Mouse (Mus musculus) kidney, embryonic 16.5 days (tissue): ENCODE measurements around the gene Unc5c. TPM values are rescaled to one million over a fixed set of nuclear protein-coding genes. Genes with fewer than 3 reads are reported as not detected.

Experiments
- ATAC-seq: fragments of 200-750 bp; cut with Nextera tagmentation; 2 replicates; pipeline ENCODE4 v1.8.0; 2017; ENCODE audit warnings: moderate TSS enrichment; ENCODE audit not compliant: low FRiP score, low TSS enrichment
- H3K27ac ChIP-seq: fragments of 300-500 bp; sonication (generic); 2 replicates; pipeline ENCODE4 v1.5.1; 2014; ENCODE audit warnings: low read length
- H3K27me3 ChIP-seq: fragments of 300-500 bp; sonication (generic); 2 replicates; pipeline ENCODE4 v1.6.1; 2014; ENCODE audit warnings: low read length, control low read depth, mixed read lengths; ENCODE audit not compliant: insufficient read depth
- H3K36me3 ChIP-seq: fragments of 300-500 bp; sonication (generic); 2 replicates; pipeline ENCODE4 v1.6.1; 2014; ENCODE audit warnings: low read length, control low read depth, mixed read lengths; ENCODE audit not compliant: insufficient read depth
- H3K4me1 ChIP-seq: fragments of 300-500 bp; sonication (generic); 2 replicates; pipeline ENCODE4 v1.6.1; 2014; ENCODE audit warnings: low read length, control low read depth, mixed read lengths; ENCODE audit not compliant: insufficient read depth
- H3K4me2 ChIP-seq: fragments of 300-500 bp; sonication (generic); replicated peaks from 2 replicates; pipeline ENCODE4 v1.6.1; 2014; ENCODE audit warnings: low read depth, low read length
- H3K4me3 ChIP-seq: fragments of 300-500 bp; sonication (generic); 2 replicates; pipeline ENCODE4 v1.5.1; 2014; ENCODE audit warnings: mild to moderate bottlenecking, low read length
- H3K9ac ChIP-seq: fragments of 300-500 bp; sonication (generic); replicated peaks from 2 replicates; pipeline ENCODE4 v1.6.1; 2014; ENCODE audit warnings: low read length
- H3K9me3 ChIP-seq: fragments of 300-500 bp; sonication (generic); 2 replicates; pipeline ENCODE4 v1.6.1; 2016; ENCODE audit warnings: low read length, control low read depth
- WGBS: fragments of 180-500 bp; shearing (Covaris S2); extraction: QIAGEN DNeasy Blood & Tissue Kit; methylation state at CpG from one replicate; pipeline ENCODE4 v1.1.7; 2014; 5-methylcytosine and 5-hydroxymethylcytosine counted together
- polyA plus RNA-seq: library from polyadenylated mRNA; unstranded; fragments of >200 nt; fragmentation: Nextera tagmentation; extraction: Ambion mirVana; gene quantifications from 2 replicates; pipeline ENCODE4 v1.2.1, GENCODE M21; 2015

The Unc5c gene
- polyA plus RNA-seq = 20.8 and 26.2 TPM in 2 replicates

DNA sequence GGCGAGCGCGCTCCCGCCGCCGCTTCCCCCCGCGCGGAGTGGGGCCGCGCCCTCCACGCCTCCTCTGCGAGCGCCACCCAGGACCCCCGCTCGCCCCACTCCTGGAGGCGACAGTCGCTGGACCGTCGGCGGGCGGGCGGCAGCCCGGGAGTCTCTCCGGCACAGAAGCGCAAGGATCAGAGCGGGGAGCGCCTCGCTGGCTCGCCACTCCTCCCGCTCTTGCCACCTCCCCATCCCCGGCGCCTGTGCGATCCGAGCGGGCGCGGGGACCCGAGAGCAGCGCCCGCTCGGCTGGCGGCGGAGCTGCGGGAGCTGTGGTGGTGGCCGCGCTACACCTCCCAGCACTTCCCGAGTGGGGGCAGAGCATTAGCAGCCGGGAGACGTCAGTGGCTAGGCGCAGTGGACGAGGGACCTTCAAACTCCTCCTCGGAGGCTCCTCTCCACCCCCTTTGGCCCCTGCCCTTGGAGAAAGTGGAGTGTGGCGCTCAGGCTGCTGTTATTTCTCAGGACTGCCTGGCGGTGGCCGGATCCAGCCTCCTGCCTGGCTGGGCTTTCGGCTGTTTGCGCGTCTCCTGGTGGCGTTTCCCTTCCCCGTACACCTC lies at the start of gene Unc5c:
Unc5c (plus strand) TSS at position 113 of the 602 bp plus-strand sequence.
- peak; percentile 95 for ATAC-seq
- no peaks in the 10 kb centered on the region for H3K9me3 ChIP-seq
- H3K9ac ChIP-seq = peak within 1 kb of the TSS; percentile 83
- H3K27me3 ChIP-seq = no peaks in the 10 kb centered on the region
- H3K4me1 ChIP-seq = peaks cover 23% of the 10 kb centered on the region; the same call in 1 of the 2 replicates
- WGBS = under 1% methylated on average over 57 of the region's 61 CpGs
- H3K4me2 ChIP-seq = peak within 1 kb of the TSS; percentile 82
- H3K36me3 ChIP-seq = no peaks in the 10 kb centered on the region
- H3K4me3 ChIP-seq = peak within 1 kb of the TSS; percentile 69
- peak within 1 kb of the TSS; percentile 95 for H3K27ac ChIP-seq

DNA sequence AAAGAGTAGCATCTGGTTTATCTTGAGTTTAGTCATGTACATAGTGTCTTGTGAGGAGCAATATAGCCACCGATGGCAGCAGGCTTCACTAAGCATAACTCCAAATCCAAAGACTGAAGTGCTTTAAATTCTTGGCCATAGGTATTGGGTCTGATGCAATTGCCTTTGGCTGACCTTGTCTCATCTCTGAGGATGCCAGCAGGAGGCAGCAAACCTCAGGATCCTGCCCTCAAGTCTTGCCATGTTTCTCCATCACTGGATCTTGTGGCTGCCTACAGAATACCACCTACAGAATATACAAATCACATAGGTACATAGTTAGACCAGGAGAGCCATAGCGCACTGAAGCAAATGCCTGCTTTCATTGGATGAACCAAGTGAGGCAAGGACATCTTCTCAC lies 7.5 kb upstream of the Unc5c start:
- Histone ChIP-seq H3K4me2 (no peak overlapping the region), H3K4me3 (no peak overlapping the region), H3K27me3 (no peaks in the 10 kb centered on the region), H3K27ac (no peak overlapping the region), H3K9me3 (no peaks in the 10 kb centered on the region), H3K4me1 (no peaks in the 10 kb centered on the region), H3K9ac (no peak overlapping the region), H3K36me3 (no peaks in the 10 kb centered on the region)
- ATAC-seq = no peak
- WGBS = 87% methylated on average over 2 of the region's 2 CpGs

DNA sequence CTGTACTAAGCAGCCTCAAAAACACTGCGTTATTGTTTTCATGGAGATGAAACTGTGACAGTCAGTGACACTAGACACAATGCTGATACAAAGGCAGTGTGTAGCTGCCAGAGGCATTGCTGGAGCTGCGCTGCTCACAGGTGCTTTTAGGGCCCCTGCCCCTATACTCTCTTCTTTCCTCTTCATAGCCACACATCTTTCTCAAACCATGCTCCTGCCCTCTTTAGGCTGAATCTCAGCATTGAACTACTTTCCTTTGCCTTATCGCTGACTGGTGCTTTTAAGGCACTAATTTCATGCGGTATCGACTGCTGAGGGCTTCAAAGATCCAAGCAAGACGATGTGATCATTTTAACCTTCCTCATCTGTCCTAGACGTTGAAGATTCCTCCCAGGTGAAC lies 2.5 kb upstream of the Unc5c start:
- Histone ChIP-seq H3K36me3 (no peaks in the 10 kb centered on the region), H3K27ac (no peak overlapping the region), H3K4me1 (peaks cover 8% of the 10 kb centered on the region; the same call in 1 of the 2 replicates), H3K4me2 (no peak overlapping the region), H3K9me3 (no peaks in the 10 kb centered on the region), H3K4me3 (no peak overlapping the region), H3K9ac (no peak overlapping the region), H3K27me3 (no peaks in the 10 kb centered on the region)
- 76% methylated on average over 7 of the region's 7 CpGs for WGBS
- ATAC-seq = no peak

DNA sequence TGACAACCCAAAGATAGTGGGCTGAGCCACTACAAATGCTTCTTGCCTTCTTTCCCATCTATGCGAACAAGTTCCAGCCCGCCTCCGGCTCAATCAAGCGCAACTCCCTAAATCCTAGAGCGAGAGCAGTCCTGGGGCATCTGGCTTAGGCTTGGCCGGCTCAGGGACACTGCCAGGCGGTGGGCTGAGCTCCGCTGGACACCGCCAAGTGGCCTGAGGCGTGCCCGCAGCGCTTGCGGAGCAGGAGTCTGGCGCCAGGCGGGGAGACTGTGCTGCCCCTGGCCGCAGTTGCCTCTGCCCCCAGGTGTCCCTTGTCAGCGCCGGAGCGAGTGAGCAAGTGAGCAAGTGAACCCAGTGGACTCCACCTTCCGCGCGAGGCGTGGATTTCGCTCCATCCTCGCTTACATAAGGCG lies 319 bp upstream of the Unc5c start:
- Histone ChIP-seq H3K36me3 (no peaks in the 10 kb centered on the region), H3K9ac (peak overlapping the region; percentile 83), H3K27ac (peak overlapping the region; percentile 95), H3K9me3 (no peaks in the 10 kb centered on the region), H3K4me3 (peak overlapping the region; percentile 69), H3K27me3 (no peaks in the 10 kb centered on the region), H3K4me2 (peak overlapping the region; percentile 82), H3K4me1 (peaks cover 21% of the 10 kb centered on the region; the same call in 1 of the 2 replicates)
- under 1% methylated on average over 26 of the region's 26 CpGs for WGBS
- peak; percentile 89 for ATAC-seq

DNA sequence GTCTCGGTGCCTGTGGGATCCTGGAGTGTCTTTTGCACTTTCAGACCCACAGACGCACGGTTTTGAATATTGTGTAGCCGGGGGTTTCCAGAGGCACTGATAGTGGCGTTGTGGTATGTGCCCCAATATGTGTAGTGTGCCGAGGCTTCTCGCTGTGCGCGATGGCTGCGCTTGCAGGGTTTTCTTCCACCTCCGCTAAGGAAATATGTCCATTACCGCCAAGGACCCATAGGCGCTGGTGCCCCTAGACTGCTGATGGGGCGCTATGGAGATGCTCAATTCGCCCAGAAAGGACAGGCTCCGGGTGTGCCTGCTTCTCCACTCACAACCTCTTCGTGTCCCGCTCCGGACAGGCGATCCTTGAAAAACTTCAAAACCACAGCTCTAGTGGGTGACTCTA lies 1.0 kb downstream of the Unc5c start:
- no peaks in the 10 kb centered on the region for H3K36me3 ChIP-seq
- H3K27me3 ChIP-seq = no peaks in the 10 kb centered on the region
- peak overlapping the region; percentile 82 for H3K4me2 ChIP-seq
- no peak for ATAC-seq
- H3K4me3 ChIP-seq = peak overlapping the region; percentile 69
- H3K9me3 ChIP-seq = no peaks in the 10 kb centered on the region
- under 1% methylated on average over 20 of the region's 20 CpGs for WGBS
- peak overlapping the region; percentile 83 for H3K9ac ChIP-seq
- peaks cover 23% of the 10 kb centered on the region; the same call in 1 of the 2 replicates for H3K4me1 ChIP-seq
- H3K27ac ChIP-seq = peak overlapping the region; percentile 95

DNA sequence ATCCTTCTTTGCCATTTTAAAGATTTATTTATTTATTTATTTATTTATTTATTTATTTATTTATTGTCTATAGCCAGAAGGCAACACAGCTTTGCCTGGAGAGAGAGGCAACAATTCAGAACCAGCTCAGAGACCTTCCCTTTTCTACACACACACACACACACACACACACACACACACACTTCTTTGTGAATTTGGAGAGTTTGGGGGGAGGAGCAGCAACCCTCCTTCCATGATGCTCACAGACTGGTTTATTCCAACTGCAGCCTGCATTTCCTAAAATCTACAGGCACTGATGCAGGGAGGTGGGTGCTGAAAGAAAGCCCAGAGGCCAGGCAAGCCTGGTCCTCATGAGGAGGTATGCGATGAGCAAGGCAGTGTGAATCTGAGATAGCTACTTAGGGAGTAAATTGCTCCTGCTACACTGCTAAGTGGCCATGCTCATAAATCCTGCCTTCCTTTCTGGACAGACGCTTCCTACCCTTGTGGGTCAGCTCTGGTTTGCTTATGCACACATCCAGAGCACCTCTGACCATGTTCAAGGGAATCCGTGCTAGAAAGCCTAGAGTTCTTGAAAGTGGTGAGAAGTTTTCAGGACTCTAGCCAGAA lies 1.8 kb downstream of the Unc5c start:
- H3K9me3 ChIP-seq = no peaks in the 10 kb centered on the region
- no peaks in the 10 kb centered on the region for H3K27me3 ChIP-seq
- peak overlapping the region; percentile 83 for H3K9ac ChIP-seq
- H3K4me2 ChIP-seq = peak overlapping the region; percentile 82
- peak overlapping the region; percentile 95 for H3K27ac ChIP-seq
- H3K36me3 ChIP-seq = no peaks in the 10 kb centered on the region
- peaks cover 23% of the 10 kb centered on the region; the same call in 1 of the 2 replicates for H3K4me1 ChIP-seq
- H3K4me3 ChIP-seq = peak overlapping the region; percentile 69
- no peak for ATAC-seq
- under 1% methylated on average over 3 of the region's 3 CpGs for WGBS

DNA sequence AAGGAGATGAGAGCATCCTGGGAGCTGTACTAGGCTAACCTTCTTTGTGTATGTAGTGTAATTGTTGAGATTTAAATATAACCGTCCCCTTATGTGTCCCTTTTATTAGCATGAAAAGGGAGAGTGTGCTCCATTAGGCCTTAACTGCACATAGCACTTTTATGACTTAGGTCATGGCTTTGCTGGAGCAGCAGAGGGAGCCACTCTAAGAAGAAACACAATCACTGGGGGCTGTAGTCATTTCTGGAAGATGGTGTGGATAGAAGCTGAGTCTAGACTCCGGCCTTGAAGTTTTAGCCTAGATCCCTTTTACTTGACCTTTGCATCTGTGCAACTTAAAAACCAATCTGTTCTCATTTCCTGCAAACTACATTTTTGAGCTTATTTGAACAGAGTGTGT lies 4.3 kb downstream of the Unc5c start:
- ATAC-seq = no peak
- Histone ChIP-seq H3K4me2 (peak overlapping the region; percentile 40), H3K9me3 (no peaks in the 10 kb centered on the region), H3K36me3 (no peaks in the 10 kb centered on the region), H3K4me1 (peaks cover 28% of the 10 kb centered on the region; the same call in 1 of the 2 replicates), H3K27ac (no peak overlapping the region), H3K4me3 (0 out of 2 replicates have a peak overlapping the region, but pooled peaks have one; percentile 1), H3K27me3 (no peaks in the 10 kb centered on the region), H3K9ac (no peak overlapping the region)
- 34% methylated on average over 2 of the region's 2 CpGs for WGBS

DNA sequence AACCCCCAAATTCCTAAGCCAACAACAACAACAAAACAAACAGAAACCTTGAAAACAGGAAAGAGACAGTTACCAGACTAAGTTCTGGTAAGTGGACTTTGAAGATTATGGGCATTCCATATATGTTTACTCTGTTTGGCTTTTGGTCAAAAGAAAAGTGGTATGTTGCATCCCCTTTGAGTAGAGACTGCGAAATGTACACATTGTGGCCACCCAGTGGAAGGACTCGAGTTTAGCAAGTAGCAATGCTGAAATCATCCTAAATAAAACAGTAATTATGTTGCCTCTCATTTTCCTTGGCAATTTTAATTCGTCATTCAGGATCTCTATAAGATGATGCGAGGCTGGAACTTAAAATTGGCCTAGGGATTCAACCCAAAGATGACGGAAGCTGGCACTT lies 8.2 kb downstream of the Unc5c start:
- WGBS = 76% methylated on average over 5 of the region's 5 CpGs
- H3K4me1 ChIP-seq = peaks cover 29% of the 10 kb centered on the region
- H3K27ac ChIP-seq = no peak overlapping the region
- no peak overlapping the region for H3K4me3 ChIP-seq
- ATAC-seq = no peak
- H3K36me3 ChIP-seq = no peaks in the 10 kb centered on the region
- no peaks in the 10 kb centered on the region for H3K27me3 ChIP-seq
- H3K4me2 ChIP-seq = no peak overlapping the region
- H3K9me3 ChIP-seq = no peaks in the 10 kb centered on the region
- H3K9ac ChIP-seq = no peak overlapping the region

DNA sequence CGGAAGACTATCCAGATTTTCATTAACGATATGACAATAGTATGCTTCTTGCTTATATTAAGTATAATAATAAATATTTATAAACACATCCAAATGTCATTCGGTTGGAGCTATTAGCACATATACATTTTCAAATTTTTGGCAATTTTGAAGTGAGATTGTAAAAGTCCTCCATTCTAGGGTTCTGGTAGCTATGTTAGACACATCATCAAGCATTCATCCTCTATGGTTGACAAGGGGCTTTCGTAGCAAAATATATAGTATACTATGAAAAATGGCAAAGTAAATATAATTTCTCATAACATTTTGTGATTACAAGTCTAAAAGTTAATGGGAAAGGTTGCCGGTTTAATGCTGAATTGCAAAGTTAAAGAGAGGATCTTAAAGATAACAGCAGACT lies 10.4 kb downstream of the Unc5c start:
- Histone ChIP-seq H3K4me1 (peaks cover 23% of the 10 kb centered on the region), H3K27me3 (no peaks in the 10 kb centered on the region), H3K4me2 (no peak overlapping the region), H3K36me3 (no peaks in the 10 kb centered on the region), H3K9ac (no peak overlapping the region), H3K27ac (0 out of 2 replicates have a peak overlapping the region, but pooled peaks have one; percentile 48), H3K9me3 (no peaks in the 10 kb centered on the region), H3K4me3 (no peak overlapping the region)
- 71% methylated on average over 5 of the region's 5 CpGs for WGBS
- no peak for ATAC-seq

DNA sequence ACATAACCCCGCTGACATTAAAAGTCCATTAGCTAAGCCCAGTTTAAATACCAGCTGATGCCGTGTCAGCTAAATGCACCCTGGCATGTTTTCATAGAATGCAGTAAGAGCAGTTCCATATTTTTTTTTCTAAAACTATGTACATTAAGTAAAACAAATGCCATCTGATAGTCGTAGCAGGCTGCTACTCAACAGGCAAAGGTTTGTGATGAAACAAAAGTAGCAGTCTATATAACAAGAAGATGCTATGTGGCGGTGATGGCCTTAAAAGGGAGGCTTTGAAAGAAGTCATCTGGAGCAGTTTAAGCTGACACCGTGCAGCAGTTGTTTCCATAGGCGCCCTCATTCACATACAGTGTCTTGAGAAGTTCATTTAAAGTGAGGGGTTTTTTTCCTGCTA lies 10.9 kb downstream of the Unc5c start:
- Histone ChIP-seq H3K9me3 (no peaks in the 10 kb centered on the region), H3K4me2 (0 out of 2 replicates have a peak overlapping the region, but pooled peaks have one; percentile 12), H3K27ac (peak overlapping the region; percentile 48), H3K4me1 (peaks cover 23% of the 10 kb centered on the region), H3K4me3 (no peak overlapping the region), H3K9ac (no peak overlapping the region), H3K36me3 (no peaks in the 10 kb centered on the region), H3K27me3 (no peaks in the 10 kb centered on the region)
- ATAC-seq = peak; percentile 60; the same call in 1 of the 2 replicates
- 29% methylated on average over 6 of the region's 6 CpGs for WGBS
